Mouse (Mus musculus): ENCODE measurements around the gene Fam90a1a.
"Not testable (repeated sequence)": the region's sequence is repeated elsewhere in the genome, so short reads cannot be mapped to it uniquely, and the experiment has no call there.

Fam90a1a gene

DNA sequence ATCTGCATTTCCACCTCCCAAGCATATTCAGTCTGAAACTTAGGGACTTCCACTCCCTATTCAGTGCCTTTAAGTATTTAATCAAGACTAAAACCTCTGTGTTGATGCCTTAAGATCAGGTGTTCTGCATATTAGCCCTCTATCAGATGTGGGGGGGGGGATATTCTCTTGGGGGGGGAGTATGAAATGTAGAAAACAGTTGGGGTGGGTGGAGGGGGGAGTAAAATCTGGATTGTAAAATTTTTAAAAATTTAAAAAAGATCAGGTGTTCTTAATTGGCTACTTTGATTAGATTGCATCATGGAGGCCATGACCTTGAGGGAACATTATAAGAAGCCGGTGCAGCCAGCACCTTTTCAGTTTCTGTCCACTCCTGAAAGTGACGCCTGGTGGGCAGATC, at the start of gene Fam90a1a:
TSS of gene Fam90a1a (plus strand) at position 301 of the 400 bp plus-strand sequence.
- DNase-seq (ENCODE audit: low spot score) = no peak

GRCm38 (mm10) chr8:21911931-21912330, 46.6 kb upstream of the Fam90a1a start:
- DNase-seq (ENCODE audit: low spot score) = no peak

GRCm38 (mm10) chr8:21912554-21912953, 46.0 kb upstream of the Fam90a1a start:
- DNase-seq (ENCODE audit: low spot score) = no peak

GRCm38 (mm10) chr8:21915625-21916024, 42.9 kb upstream of the Fam90a1a start:
- no peak for DNase-seq (ENCODE audit: low spot score)

DNA sequence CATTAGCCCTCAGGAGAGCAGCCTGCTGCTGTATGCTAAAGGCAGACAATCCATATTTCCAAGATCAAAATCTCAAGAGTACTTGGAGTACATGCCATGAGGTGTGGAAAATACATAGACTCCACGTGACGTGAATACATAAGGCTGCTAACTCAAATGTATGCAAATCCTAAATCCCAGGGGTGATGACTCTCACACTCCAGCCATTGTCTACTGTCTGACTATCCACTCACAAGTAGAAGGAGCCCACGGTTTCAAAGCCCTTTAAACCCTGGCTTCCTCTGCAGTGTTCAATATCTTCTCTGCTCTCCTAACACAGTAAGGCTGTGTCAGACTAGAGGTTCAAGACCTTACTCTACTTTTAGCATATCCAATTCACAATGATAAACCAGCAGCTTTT, 27.8 kb upstream of the Fam90a1a start:
- not testable (repeated sequence) for DNase-seq (ENCODE audit: low spot score)

DNA sequence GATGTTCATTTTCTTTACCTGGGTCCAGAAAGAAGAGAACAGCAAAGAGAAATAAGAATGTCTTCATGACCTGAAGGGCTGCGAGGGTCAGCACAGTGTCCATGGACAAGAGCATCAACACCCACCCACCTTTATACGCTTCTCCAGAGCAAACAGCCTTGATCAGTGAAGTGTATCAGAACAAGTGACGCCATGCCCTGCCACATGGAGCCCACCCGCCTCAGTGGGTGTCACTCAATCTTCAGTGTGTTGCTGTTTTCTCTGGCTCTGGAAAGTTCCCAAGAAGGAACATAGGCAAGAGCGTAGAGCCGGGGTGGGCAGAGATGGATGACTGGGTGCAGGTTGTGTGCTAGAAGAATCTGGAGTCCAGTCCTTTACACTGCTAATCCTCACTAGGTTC, 25.9 kb upstream of the Fam90a1a start, which contains the start of gene Defb15:
TSS of gene Defb15 (minus strand) at position 101 of the 400 bp plus-strand sequence.
- DNase-seq (ENCODE audit: low spot score) = no peak

GRCm38 (mm10) chr8:21938052-21938451, 20.5 kb upstream of the Fam90a1a start, which contains the start of gene Defb35:
Gene Defb35 (plus strand): TSS chr8:21938352.
- DNase-seq (ENCODE audit: low spot score) = not testable (repeated sequence)

GRCm38 (mm10) chr8:21946462-21946861, 12.1 kb upstream of the Fam90a1a start, which contains the start of gene Defb13:
Gene Defb13 (plus strand): TSS chr8:21946762.
- no peak for DNase-seq (ENCODE audit: low spot score)

- DNase-seq (ENCODE audit: low spot score) = no peak
Measured at GRCm38 (mm10) chr8:21947311-21948017, 11.1 kb upstream of the Fam90a1a start.

- DNase-seq (ENCODE audit: low spot score) = no peak
Measured at GRCm38 (mm10) chr8:21955321-21955720, 3.2 kb upstream of the Fam90a1a start.

DNA sequence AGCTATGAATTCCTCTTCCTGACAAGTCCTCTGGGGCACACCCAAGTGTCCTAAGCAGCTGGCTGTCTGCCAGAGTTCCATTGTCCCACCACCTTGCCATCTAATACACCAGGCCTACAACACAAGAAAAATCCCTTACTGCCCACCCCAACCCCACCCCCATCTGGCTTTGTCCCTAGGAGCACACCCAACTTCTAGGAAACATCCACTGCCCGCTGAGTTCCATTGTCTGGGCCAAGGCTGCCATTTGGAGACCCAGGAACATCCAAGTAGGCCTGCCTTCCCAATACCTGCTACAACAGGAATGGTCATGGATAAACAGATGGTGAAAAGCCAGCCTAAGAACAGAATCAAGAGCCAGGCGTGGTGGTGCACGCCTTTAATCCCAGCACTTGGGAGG, 2.2 kb upstream of the Fam90a1a start:
- no peak for DNase-seq (ENCODE audit: low spot score)

DNA sequence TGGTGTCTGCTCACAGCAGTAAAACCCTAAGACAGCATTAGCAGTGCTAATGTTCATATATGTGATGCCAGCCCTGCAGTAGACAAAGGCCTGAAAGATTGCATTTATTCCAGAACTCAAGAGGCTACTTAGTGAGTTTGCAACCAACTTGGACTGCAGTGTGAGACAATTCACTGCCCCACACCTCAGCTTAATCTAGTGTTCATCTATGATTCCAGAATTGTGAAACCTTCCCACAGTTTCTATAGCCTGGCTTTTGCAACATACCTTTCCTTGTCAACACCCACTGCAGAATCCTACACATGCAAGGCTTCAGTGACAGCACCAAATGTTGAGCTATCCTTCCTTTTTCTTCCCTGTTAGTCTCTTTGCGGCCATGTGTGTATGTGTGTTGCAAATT, 8.1 kb downstream of the Fam90a1a start:
- DNase-seq (ENCODE audit: low spot score) = no peak

- no peak for DNase-seq (ENCODE audit: low spot score)
Measured at GRCm38 (mm10) chr8:21969475-21969874, 11.0 kb downstream of the Fam90a1a start, which contains the start of gene Ccdc70. Gene Ccdc70 (plus strand): TSS chr8:21969775.

DNA sequence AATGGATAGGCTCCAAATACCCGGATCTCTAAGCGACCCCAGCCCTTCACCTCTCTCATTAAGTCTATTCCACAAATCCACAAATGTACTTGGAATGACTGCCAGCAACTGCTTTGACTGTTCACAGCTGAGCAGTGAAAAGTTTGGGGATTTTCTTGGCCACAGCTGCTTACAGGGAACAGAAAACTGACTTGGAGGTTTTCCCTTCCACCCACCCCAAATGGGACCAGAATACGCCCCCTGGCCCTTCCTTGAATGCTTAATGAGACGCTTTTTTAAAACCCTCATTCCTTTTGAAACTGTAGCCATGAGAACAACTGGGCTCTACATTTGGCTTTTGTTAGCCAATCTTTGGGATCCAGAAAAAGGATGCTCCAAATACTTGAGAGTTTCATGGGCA, 19.7 kb downstream of the Fam90a1a start:
- no peak for DNase-seq (ENCODE audit: low spot score)

GRCm38 (mm10) chr8:21981664-21982337, 23.3 kb downstream of the Fam90a1a start:
- DNase-seq (ENCODE audit: low spot score) = no peak

DNA sequence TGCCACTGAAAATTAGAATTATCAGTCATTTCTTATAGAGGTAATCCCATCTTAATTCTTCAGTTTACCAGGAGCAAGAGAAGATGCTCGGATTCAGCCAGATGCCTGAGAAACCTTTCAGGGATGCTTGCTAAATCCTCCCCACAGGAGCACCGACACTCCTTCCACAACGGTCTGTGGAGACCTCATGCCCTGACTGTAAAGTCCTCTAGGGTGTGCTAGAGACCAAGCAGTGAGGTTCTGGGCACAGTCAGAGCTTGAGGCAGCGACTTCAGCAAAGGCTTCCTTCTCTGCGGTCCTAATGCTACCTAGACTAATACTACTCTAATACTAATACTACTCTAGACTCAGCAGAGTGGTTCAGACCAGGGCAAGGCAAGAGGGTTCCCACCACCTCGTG, 33.7 kb downstream of the Fam90a1a start:
- DNase-seq (ENCODE audit: low spot score) = peak; percentile 9

GRCm38 (mm10) chr8:21995181-21995580, 36.7 kb downstream of the Fam90a1a start:
- no peak for DNase-seq (ENCODE audit: low spot score)

DNA sequence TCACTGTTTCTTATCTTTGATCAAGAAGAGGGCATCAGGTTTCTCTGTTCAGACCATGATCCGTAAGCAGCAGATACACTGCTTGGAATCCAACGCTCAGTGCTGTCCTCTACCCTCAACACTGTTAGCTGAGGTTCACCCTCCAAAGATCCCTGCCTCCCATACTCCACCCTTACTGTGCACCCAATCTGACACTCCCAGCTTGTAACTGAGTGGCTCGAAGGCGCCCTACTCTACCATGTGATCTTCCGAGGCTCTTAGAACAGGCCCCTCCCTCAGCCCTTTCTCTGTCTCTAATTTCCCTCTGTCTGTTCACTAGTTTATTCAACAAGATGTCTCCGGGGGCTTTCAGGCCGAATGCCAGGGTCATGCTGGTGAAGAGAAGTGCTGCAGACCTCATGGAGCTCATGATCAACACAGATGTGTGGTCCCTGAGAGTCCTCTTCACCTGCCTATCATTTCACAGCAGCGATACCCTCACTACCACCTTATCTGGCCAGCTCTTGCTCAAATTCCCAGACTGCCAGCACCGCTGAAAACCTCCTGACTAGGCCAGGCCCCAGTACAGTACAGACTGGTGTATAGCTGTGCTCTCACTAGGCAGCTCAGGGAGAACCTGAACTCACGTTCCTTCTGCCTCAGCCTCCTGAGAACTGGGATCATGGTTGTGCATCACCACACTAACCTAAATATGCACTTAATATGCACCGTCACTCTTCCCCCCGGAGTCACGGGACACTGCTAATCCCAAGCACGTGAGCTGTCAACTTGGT, 46.4 kb downstream of the Fam90a1a start:
- DNase-seq (ENCODE audit: low spot score) = no peak

DNA sequence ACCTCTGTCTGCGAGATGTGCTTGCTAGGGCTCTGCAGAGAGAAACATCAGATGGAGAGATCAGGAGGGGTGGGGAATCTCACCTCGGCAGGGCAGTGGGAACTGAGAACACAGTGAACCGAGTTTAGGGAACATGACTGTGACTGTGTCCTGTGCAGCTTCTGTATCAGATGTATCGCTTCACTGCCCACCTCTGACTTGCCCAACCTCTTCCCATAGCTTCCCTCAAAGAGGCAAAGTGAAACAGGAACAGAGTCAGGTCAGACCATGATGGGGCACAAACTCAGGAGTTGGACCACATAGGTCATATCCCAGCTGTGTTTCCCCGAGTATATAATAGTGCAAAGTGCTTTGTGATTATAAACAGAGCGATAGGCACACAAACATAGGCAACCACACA, 47.9 kb downstream of the Fam90a1a start:
- DNase-seq (ENCODE audit: low spot score) = no peak

DNA sequence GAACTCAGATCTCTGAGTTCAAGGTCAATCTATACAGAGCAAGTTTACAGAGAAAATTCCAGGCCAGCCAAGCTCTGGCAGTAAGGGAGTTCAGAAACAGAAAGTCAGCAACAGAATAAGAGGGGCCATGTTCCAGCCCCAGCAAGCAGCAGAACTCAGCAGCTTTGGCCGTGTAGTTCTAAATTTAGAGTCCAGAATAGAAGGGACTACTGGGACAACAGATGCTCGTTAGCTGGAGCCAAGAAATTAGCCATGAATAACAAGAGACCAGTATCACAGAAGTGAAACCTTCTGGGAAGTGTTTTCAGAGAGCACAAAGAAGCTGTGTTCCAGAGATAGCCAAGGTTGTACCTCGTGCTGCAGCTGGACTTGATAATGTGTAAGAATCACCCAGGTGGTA, 50.9 kb downstream of the Fam90a1a start:
- no peak for DNase-seq (ENCODE audit: low spot score)

GRCm38 (mm10) chr8:22013034-22013707, 54.7 kb downstream of the Fam90a1a start:
- DNase-seq (ENCODE audit: low spot score) = no peak
